Mouse (Mus musculus): ENCODE measurements around the gene Stra6l.

Stra6l gene

DNA sequence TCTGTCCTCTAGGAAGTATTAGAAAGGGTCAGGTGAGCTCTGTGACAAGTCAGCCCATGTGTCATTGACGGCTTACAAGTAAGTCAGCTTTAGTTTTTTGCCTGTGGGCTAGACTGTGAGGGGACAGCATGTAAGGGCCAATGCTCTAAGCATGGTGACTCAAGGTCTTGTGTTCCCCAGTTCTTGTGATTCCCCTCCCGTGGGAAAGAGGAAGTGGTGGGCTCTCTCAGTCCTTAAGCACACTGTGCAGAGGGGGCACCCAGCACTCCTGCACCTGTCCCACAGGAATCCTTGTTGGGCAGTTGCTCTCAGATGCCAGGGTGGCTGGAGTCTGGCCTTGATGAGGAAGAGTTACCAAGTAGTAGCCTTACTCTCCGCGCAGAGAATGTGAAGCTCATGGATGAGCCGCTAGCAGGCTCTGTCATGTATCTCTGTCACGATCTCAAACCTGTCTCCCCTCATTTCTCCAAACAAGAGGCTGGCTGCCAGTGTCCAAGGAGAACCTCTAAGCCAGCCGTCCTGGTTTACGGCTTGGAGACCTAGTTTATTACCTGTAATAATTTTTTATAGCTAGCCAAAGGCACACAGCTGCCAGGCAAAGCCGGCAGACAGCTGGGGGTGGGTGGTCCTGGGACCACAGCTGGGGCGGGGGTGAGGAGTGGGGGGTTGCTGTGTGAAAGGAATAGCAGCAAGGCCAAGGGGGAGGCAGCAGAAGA lies at the start of gene Stra6l:
Gene Stra6l (plus strand): TSS at position 556 of the 716 bp plus-strand sequence.
- DNase-seq (ENCODE audit: low spot score in 2 of 2): no peak

DNA sequence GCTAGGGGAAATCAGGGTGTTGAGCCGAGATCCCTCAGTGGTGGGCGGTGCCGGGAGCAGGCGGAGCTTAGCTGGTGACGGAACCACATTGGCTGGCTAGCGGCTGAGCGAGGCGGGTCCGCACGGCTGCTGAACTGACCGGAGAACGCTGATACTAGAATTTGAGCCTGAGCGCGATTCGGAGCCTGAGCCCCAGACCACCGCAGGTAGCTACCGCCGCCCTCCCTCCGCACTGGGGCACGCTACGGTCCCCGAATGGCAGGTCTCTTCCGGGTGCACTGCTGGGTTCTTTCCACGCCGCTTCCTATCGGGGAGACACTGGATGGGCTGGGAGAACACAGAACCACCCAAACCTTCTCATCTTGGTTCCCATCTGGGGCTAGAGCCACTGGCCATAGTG lies 49.5 kb upstream of the Stra6l start, which contains the start of gene Aldh1b1:
Gene Aldh1b1 (plus strand): TSS at position 59 of the 400 bp plus-strand sequence.
- peak; percentile 32 to 48 for DNase-seq (ENCODE audit: low spot score in 2 of 2)

DNA sequence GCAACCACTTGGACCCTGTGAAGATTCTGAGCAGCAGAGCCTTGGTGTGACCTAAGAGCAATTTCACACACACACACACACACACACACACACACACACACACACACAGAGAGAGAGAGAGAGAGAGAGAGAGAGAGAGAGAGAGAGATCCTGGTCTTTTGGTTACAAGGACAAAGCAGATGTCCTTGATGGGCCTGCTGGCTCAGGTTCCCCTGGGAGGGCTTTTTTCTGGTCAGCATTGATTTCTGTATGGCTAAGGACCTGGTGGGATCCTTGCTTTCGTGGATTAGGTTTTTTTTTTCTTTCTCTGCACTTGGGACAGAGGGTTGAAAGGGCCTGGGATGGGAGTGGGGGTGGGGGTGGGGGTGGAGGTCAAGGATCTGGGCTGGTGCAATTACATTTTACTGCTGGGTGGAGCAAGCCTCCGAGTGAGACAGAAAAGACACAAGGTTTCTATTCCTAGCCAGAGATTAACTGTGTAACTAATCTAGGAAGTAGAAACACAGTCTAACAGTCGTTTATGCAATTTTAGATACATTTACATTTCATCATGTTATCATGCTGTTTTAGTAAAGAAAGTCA lies 48.4 kb upstream of the Stra6l start:
- DNase-seq (ENCODE audit: low spot score in 2 of 2): no peak

DNA sequence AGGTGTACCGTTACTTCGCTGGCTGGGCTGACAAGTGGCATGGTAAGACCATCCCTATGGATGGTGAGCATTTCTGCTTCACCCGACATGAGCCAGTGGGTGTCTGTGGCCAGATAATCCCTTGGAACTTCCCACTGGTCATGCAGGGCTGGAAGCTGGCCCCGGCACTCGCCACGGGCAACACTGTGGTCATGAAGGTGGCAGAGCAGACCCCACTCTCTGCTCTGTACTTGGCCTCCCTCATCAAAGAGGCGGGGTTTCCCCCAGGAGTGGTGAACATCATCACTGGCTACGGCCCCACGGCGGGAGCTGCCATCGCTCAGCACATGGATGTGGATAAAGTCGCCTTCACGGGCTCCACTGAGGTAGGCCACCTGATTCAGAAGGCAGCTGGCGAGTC lies 45.6 kb upstream of the Stra6l start:
- DNase-seq (ENCODE audit: low spot score in 2 of 2): no peak

DNA sequence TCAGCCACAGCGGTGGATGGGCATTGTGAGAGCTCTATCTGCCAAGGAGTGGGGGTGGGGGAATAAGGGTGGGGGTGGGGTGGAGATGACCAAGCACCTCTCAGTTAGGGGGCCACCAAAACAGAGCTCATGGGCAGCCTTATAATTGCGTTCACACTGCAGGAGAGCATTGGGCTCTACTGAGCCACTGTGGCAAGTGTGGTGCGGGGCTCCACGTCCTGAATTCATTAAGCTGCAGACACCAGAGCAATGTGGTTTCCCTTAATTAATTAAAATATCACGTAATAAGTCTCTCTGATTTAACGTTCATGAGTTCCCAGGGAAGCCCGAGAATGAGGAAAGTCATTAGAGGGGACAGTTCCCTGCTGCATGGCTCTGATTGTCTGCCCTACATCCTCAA lies 40.4 kb upstream of the Stra6l start:
- no peak for DNase-seq (ENCODE audit: low spot score in 2 of 2)

DNA sequence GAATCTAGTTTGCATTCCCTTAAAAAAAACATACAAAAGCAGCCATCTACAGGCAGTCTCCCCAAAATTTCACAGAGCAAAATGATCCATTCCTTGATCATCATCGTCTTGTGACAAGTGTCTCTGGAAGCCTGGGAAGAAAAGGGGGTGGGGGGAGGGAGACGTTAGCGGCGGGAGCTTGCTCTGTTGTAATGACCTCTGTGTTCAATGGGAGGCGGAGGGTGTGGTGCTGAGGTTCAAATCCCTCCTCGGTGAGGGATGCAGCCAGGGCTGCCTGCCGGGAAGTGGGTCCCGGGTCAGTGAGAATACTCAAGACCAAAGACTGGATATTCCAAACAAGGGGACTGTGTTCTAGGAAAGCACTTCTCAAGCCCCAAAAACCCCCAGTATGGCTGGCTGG lies 37.2 kb upstream of the Stra6l start:
- DNase-seq (ENCODE audit: low spot score in 2 of 2): no peak

DNA sequence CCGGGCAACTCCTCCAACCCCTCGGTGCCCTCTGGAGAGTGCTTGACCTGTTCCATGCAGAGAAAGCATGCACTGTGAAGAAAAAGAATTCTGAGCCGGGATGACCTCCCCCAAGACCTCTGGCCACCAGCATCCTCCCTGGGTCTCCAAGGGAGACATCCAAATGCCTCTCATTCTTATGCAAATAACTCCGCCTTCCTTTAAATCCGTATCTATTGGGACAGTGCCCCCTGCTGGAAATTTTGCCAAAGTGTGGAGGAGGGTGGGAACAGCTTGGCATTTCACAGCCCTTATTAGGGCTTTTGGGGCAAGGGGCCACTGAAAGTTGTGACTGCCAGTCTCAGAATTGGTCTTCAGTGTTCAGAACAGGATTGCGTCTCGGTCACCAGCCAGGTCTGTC lies 32.9 kb upstream of the Stra6l start:
- DNase-seq (ENCODE audit: low spot score in 2 of 2): peak; percentile 10 to 49

DNA sequence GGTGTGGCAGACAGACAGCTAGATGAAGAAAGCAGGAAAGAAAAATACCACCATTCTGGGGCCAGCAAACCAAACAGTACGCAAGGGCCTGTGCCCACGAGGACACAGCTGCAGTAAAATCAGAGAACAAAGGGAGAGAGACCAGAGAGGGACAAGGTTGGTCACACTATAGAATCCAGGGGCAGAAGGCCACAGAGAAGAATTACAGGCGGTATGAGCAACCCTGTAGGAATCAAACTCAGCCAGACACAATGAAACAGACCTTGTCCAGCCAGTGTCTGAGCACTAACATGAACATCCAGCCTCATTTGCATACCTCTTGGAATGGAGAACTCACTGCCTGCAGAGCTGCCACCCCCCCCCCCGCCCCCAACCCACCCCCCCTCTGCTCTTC lies 29.7 kb upstream of the Stra6l start:
- no peak for DNase-seq (ENCODE audit: low spot score in 2 of 2)

DNA sequence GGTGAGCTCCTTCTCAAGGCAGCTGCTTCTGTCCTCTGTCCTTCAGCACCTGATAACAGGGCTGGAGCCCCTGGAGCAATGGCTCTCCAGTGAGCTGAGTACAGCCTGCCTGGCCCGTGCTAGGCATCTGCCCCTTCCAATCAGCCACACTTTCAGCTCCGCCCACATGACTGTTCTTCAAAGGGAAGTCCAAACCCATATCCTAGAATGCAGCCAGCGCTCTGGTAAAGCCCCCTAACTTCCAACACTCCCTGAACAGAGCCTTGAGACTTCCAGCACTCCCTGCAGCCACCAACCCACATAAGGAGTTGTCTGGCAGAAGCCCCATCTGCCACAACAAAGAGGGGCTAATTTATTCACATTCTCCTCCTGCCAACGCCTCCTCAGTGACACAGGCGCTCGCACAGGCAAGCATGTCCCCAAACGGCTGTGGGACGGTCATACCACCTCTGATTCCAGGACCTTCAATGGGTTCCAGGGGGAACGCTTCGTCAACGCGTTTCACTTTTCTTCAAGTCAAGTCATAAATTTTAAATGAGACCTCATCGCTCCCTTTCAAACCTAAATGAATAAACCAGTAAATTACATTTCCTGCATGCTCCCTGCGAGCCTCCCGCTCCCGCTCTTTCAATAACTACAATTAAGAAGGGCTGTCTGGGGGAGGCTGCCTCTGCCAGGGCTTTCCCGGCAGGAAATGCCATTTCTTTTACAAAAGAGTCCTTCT lies 29.1 kb upstream of the Stra6l start:
- no peak for DNase-seq (ENCODE audit: low spot score in 2 of 2)

DNA sequence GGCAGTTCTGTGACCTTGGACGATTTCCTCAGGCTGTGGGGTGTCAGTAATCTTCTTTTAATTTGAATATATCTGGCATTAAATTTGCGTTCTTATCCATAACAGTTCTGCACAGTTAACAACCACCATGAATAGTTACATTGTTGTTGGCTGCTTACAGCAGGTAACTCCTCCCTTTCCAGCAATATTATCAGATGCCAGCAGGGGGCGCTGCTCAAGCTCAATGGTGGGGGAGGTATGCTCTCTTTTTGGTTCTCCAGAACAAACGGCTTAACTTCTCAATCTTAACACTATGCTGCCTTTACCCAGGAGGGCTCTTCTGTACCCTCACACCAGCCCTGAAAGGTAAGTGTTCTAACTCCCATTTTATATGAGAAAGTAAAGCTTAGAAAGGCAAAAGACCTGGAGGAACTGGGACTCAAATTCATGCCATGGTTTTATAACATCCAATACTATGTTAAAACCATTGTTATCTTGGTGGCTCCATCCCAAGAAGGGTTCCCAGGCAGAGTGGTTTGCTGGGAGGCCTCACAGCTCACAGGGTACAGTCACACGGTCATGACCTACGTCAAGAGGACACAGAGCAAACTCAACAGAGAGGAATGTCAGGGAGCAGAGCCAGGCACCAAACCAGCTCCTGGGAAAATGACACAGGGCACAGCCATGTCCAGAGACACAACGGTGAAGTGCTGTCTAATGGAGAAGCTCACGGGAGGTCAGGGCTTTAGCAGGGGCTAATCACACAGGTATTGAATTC lies 28.2 kb upstream of the Stra6l start:
- DNase-seq (ENCODE audit: low spot score in 2 of 2): peak; percentile 39 to 72

DNA sequence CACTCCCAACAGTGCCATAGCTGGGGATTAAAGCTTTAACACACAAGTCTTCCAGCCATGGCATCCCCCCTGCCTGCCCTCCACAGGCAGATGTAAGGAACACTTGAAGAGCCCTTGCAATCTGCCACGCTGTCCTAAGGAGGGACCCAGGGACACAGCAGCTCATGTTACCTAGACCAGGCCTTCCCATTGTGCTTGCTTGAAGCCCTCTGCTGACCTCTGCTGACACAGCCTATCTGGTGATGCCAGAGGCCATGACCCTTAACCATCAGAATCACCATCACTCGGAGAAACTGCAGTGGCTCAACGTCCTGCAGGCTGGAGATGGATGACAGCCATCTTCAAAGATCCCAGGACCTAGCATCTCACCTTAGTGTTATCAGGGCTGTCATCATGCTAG lies 26.5 kb upstream of the Stra6l start:
- no peak for DNase-seq (ENCODE audit: low spot score in 2 of 2)

DNA sequence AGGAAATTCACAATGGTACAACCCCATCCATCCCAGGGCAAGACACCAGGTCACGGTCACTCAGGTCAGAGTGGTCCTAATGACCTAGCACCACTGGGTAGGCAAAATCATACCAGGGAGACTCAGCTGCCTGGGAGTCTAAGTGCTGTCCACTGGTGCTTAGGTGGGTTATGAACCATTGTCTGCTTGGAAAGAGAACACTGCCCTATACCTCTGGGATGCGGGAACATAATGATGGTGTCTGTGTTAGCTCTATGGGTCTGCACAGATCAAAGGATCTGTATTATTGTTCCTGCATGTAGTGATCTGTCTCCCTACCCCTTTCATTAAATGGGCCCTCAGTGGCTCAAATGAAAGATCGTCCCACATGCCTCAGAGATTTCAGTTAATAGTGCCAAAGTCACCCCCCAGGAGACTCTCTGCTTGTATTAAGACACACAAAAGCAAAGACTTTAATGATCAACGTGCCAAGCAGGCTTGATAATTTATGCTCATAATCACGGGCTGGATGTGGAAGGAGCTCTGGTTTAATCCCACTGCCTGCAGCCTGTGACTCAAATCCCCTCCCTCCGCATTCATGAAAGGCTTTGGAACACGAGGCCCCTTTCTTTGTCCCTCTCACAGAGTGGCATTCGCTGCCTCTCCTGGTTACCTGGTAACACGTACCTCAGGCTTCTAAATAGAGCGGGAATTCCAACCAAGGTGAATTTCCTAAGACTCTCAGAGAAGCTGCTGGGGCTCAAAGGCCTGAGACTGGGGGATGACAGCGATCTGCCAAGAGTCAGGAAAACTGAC lies 25.5 kb upstream of the Stra6l start:
- no peak for DNase-seq (ENCODE audit: low spot score in 2 of 2)

DNA sequence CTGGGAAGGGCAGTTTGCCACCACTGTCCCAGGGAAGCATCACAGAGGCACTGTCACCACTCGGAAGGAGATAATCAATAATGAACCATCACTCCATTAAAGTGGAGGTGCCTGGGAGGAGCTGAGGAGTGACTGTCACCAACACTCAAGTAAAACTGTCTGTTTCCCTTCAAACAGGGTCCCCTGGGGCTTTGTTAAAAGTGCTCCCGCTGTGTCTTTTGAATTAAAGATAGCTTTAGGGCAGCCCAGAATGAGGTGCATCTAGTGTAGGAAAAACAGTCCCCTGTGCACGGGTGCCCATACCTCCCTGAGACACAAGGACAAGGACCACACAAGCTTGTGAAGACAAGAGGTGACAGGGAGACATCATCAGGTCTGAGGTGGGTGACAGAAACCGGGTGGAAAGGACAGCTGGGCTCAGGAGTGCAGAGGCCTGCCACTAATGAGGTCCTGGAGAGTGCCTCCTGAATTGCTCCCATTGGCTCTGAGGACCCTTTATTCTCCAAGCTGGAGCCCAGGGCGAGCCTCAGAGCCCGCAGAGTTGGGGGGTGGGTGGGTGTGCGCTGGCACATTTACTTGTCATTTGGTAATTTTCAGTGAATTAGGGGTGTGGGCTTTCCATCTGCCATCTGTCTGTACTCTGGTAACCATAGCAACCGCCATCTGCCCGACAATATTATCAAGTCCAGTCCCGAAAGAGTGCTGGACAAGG lies 24.3 kb upstream of the Stra6l start:
- no peak for DNase-seq (ENCODE audit: low spot score in 2 of 2)

DNA sequence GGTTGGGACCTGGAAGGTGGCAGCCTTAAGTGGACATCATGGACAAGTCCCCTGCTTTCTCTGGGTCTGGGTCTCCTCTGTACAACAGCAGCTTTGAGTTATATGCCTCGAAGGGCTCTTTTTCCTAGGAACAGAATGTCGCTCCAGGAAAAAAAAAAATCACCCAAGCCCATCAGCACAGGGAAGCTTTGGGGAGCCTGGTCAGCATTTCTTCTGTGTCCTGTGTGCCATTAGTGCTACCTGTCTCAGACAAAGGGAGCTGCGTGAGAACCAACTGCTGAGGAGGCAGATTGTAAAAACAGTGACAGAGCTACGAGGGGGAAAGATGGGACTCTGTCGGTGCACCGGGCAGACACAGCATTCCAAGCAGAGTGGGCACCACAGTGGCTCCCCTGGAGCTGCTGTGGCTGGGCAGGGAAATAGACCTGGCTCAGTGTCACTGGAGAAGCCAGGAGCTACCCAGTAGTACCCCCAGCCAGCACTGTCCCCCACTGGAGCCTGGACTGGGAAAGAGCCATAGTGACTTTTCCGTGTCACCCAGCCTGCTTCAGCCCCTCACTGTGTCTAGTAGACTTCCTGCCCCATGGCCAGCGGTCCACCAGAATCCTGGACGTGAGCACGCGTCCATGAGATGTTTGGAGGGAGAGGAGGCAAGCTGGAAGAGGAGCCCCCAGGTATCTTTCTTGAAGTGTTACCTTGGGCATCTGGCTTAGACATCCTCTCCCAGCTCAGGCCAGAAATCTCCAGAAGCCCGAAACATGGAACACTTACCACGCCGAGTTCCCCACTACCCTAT lies 23.5 kb upstream of the Stra6l start:
- DNase-seq (ENCODE audit: low spot score in 2 of 2): no peak

DNA sequence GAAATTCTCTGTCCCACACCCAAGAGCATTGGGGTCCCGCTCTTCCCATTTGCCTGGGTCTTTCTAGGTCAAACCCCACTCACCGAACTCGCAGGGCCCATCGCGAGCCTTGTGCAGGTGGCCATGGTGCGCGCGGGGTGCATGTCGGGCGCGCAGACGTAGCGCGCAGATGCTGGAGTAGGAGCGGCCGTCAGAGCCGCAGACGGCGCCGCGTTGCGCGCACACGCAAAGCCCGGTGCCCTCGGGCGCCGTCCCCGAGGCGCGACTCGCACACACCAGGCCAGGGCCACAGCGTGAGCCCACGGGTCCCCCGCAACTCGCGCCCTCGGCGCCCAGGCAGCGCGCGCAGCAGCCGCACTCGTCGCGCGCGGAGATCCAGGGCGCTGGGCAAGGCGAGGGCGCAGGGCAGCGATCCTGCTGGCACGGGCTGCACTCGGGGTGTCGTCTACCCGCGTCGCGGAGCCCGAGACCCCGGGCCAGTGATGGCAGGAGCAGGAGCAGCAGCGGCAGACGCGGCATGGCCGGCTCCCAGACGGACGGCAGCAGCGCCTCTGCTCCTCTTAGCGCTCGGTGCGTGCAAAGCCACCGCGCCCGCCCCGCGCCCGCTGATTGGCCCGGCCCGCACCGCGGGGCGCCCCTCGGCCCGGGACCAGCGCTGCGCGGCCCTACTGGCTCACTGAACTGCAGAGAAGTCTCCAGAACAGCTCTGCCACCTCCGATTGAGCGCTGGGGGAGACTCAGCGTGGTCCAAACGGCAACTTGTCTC lies 22.0 kb upstream of the Stra6l start, which contains the start of gene Igfbpl1:
Gene Igfbpl1 (minus strand): TSS at position 649 of the 766 bp plus-strand sequence.
- no peak for DNase-seq (ENCODE audit: low spot score in 2 of 2)

DNA sequence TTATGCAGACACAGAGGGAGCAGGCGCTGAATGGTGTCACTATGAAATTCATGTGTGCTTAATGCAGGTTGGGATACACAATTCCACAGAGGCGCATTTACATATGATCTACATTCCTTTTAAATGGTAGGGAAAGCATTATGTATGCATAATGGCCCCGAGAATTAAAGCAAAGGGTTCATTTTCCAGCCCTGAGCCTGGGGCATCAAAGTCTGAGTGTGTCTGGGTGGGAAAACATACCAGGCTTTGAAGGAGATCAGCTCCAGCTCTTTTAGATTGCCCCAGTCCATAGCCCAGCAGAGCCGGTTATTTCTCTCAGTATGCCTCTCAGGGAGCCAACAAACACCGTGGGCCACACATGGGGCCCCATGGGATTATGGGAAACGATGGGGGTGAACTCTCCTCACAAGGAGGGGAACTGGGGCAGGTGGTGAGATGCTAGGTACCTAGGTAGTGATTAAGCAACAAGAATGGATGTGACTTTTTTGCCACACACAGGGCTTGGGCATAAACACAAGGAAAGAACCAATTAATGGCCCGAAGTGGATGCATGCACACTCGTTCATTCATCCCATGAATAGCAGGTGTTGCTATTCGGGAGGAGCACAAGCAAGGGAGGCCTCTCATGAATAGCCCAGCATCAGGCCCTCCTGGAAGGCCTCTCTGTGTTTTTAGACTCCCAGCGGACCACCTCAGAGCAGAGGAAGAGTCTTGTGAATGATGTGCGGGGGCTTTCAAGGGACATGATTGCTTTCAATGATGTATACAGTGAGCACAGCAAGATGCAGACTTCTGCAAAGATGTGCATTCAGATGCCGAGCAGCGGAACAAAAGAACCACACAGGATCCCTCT lies 18.3 kb upstream of the Stra6l start:
- DNase-seq (ENCODE audit: low spot score in 2 of 2): no peak

DNA sequence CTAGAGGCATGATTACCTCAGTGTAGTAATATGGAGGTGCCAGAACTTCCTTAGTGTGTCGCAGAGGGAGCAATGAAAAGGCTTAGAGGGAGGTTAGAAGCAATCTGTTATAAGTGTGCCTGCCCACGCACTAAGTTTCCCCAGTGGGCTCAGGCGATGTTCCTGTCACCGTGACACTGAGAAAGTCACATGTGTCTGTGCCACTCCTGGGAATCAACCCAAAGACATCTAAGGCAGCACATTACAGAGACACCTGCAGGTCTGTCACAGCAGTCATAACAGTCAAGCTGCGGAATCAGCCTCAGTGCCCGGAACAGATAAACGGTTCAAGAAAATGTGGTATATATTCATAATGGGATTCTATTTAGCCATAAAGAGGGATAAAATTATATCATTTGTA lies 16.5 kb upstream of the Stra6l start:
- DNase-seq (ENCODE audit: low spot score in 2 of 2): no peak

DNA sequence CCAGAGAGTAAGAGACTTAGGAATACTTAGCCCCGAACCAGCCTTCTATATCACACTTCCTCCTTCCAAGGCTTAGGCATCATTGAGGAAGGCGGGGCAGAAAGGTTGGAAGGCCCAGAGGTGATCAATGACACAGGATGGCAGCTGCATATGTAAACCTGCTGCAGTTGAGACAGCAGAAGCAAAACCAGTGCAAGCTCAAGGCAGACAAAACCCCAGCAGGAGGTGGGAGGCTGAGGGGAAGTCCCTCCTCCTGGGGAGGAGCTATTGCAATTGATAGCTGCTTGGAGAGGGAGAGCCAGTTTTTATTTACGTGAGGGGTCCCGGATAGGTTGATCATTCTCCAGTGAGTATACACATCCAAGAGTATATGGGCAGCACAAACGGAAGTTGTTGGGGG lies 15.0 kb upstream of the Stra6l start:
- DNase-seq (ENCODE audit: low spot score in 2 of 2): no peak
